Mouse (Mus musculus) limb, embryonic 10.5 days (tissue): ENCODE measurements around the gene Adrm1. TPM values are rescaled to one million over a fixed set of nuclear protein-coding genes. Genes with fewer than 3 reads are reported as not detected.
A peak's percentile ranks its signal among the peaks of the same experiment; 100 is the strongest.

Source experiments
- DNase-seq: peaks from one replicate; pipeline ENCODE4 v3.0.0-alpha.2; 2017; ENCODE audit warnings: low spot score
- H3K27ac ChIP-seq: fragments of 300-500 bp; sonication (generic); 2 replicates; pipeline ENCODE4 v1.5.1; 2016; ENCODE audit warnings: mild to moderate bottlenecking
- H3K27me3 ChIP-seq: fragments of 300-500 bp; sonication (generic); 2 replicates; pipeline ENCODE4 v1.6.1; 2016; ENCODE audit warnings: low read depth, mild to moderate bottlenecking; ENCODE audit not compliant: poor library complexity, severe bottlenecking
- H3K36me3 ChIP-seq: fragments of 300-500 bp; sonication (generic); 2 replicates; pipeline ENCODE4 v1.6.1; 2016; ENCODE audit warnings: mild to moderate bottlenecking, moderate library complexity
- H3K4me1 ChIP-seq: fragments of 300-500 bp; sonication (generic); 2 replicates; pipeline ENCODE4 v1.6.1; 2016
- H3K4me3 ChIP-seq: fragments of 300-500 bp; sonication (generic); 2 replicates; pipeline ENCODE4 v1.5.1; 2016; ENCODE audit warnings: mild to moderate bottlenecking, moderate library complexity
- H3K9me3 ChIP-seq: fragments of 300-500 bp; sonication (generic); replicated peaks from 2 replicates; pipeline ENCODE4 v1.6.1; 2016; ENCODE audit warnings: mild to moderate bottlenecking
- WGBS: fragments of 180-500 bp; shearing (Covaris S2); methylation state at CpG from one replicate; pipeline ENCODE4 v1.1.7; 2016; 5-methylcytosine and 5-hydroxymethylcytosine counted together
- polyA plus RNA-seq: library from polyadenylated mRNA; unstranded; fragments of >200 nt; fragmentation: Nextera tagmentation; extraction: Ambion mirVana; gene quantifications from 2 replicates; pipeline ENCODE4 v1.2.1, GENCODE M21; 2016

Gene Adrm1
- polyA plus RNA-seq, 1 experiment from 2014 or later = 264 TPM

DNA sequence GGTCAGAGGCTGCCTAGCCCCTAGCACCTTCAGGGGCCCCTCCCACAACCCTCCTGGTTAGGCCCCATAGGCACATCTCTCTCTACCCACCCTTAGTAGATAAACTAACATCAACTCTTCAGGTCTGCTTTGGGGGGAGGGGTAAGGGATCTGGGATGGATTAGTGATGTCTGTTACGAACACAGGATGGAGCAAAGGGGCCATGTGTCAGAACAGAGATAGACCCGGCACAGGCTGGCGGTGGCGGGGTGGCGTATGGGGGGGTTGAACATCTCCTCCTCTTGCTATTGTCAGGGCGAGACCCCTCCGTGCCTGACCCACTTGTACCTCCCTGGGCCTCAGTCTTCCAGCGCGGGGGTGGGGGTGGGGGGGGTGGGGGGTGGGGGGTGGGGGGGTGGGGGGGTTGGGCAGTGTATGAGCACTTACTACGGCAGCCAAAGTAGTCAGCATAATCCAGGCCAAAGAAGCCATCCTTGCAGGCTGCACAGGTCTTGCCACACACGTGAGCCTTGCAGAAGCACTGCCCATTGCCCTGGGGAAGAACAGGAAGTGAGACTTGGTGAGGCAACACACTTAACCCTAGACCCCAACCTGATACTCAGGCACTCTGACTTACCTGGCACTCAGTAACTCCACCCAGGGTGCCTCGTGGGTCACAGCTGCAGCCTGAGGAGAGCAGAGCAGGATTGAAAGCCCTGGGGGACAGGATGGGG lies 25.5 kb downstream of the Adrm1 start:
- Histone ChIP-seq H3K9me3 (no peaks in the 10 kb centered on the region), H3K27me3 (no peaks in the 10 kb centered on the region), H3K27ac (no peak overlapping the region), H3K4me3 (no peak overlapping the region), H3K4me1 (peaks cover 9% of the 10 kb centered on the region), H3K36me3 (peaks cover 20% of the 10 kb centered on the region)
- DNase-seq = no peak
- 76% methylated on average over 10 of the region's 12 CpGs for WGBS

DNA sequence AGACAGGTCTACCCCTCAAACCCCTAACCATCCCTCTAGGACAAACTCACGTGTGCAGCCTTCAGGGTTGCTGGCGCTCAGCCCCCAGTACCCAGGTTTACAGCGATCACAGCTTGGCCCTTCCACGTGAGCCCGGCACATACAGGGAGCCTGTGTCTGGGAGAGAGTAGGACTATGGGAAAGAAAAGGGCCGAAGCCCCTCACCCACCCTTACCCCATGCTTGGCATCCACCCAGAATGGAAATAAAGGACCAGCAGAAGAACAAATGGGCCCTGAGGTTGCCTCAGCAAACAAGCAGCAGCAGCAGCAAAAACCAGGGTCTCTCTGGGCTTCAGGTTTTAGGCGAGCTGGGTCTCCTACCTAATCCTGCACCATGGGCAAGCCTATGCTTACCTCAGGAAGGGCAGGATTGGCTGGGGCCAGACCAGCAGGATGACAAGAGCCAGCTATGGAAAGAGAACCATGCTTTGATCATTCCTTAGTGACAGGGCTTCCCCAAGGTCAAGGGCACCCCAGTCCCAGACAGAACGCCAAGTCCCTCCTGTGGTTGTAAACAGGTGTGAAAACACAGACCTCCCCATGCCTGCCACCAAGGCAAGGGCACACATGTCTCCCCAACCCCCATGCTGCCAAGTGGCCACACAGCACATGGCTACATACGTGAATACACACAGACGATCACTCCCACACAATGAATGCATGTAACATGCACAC lies 26.2 kb downstream of the Adrm1 start:
- H3K4me1 ChIP-seq = peaks cover 5% of the 10 kb centered on the region; the same call in 1 of the 2 replicates
- WGBS = 92% methylated on average over 10 of the region's 10 CpGs
- H3K36me3 ChIP-seq = peaks cover 19% of the 10 kb centered on the region
- no peaks in the 10 kb centered on the region for H3K27me3 ChIP-seq
- DNase-seq = no peak
- H3K9me3 ChIP-seq = no peaks in the 10 kb centered on the region
- H3K27ac ChIP-seq = no peak overlapping the region
- H3K4me3 ChIP-seq = no peak overlapping the region

DNA sequence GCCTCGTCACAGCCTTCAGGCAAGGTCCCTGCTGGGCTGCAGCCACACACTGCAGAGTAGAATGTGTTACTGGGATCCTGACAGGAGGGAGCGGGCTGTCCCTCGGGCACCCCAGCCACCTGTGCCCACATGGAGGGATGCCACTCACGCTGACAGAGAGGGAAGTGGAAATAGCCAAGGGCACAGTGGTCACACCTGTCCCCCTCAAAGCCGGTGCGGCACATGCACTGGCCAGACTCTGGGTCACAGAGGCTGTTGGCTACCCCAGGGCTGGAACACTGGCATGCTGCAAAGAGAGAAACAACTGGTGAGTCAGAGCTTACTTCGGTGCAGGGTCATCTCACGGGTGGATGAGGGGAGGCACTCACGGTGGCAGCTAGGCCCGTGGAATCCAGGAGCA lies 27.5 kb downstream of the Adrm1 start:
- no peak overlapping the region for H3K4me3 ChIP-seq
- no peaks in the 10 kb centered on the region for H3K27me3 ChIP-seq
- no peak overlapping the region for H3K27ac ChIP-seq
- H3K4me1 ChIP-seq = peaks cover 5% of the 10 kb centered on the region; the same call in 1 of the 2 replicates
- H3K9me3 ChIP-seq = no peaks in the 10 kb centered on the region
- 92% methylated on average over 10 of the region's 10 CpGs for WGBS
- H3K36me3 ChIP-seq = peaks cover 16% of the 10 kb centered on the region
- no peak for DNase-seq

DNA sequence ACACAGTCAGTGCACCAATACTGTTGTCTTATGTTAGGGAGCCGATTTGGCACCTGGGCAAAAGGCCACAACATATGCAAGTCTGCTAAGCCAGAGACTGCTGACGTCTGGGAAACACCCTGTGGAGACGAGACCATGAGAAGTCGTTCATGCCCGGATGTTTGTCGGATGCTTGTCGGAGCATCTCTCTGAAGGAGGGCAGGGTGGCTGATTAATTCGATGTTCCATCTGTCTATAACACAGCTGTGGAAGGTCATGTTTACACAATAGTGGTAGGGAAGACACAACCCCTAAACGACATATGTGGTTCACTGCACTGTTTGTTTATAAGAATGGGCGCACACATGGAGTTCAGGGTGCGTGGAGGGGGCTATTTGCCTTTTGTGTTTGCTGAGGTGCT lies 29.4 kb downstream of the Adrm1 start:
- Histone ChIP-seq H3K27me3 (no peaks in the 10 kb centered on the region), H3K4me3 (no peak overlapping the region), H3K9me3 (no peaks in the 10 kb centered on the region), H3K4me1 (peaks cover 14% of the 10 kb centered on the region), H3K27ac (no peak overlapping the region), H3K36me3 (peaks cover 8% of the 10 kb centered on the region; the same call in 1 of the 2 replicates)
- no peak for DNase-seq
- WGBS = 87% methylated on average over 11 of the region's 11 CpGs

DNA sequence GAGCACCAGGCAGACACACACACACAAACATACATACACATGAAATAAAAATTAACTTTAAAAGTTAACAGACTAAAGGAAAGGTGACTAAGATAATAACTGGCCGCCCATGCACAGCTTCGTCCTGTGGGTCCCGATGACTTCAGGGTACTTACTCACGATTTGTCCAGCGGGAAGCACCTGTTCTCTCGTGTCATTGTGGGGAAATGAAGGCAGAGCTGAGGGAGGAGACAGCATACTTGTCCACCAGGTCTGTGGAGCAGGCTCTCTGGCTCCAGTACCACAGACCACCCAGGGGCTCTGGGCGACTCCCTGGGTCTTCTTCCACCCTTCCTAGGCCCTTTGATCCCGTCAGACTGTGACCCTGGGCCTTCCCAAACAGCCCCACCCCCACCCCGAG lies 30.0 kb downstream of the Adrm1 start:
- Histone ChIP-seq H3K27me3 (no peaks in the 10 kb centered on the region), H3K9me3 (no peaks in the 10 kb centered on the region), H3K4me1 (peaks cover 14% of the 10 kb centered on the region), H3K4me3 (no peak overlapping the region), H3K36me3 (0 out of 2 replicates have a peak, but pooled peaks cover 4% of the 10 kb centered on the region), H3K27ac (no peak overlapping the region)
- 74% methylated on average over 9 of the region's 9 CpGs for WGBS
- no peak for DNase-seq

DNA sequence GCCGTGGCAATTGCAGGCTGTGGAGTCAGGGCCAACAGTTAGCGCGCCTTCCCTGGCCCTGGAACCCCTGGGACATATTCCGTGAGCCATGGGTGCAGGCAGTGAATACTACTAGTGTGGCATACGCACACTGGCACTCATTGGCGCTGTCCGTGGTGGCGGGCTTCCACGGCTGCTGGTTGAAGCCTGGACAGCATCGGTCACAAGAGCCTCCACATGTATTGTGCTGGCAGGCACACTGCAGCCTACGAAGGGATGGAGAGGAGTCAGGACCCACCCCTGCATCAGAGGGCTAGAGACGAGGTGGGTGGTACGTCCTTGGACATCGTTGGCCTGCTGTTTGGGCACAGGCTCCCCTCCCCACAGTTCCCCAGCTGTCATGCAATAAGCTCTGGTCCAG lies 31.0 kb downstream of the Adrm1 start:
- H3K9me3 ChIP-seq = no peaks in the 10 kb centered on the region
- no peaks in the 10 kb centered on the region for H3K27me3 ChIP-seq
- no peak overlapping the region for H3K27ac ChIP-seq
- H3K4me3 ChIP-seq = no peak overlapping the region
- peaks cover 11% of the 10 kb centered on the region; the same call in 1 of the 2 replicates for H3K4me1 ChIP-seq
- no peak for DNase-seq
- 96% methylated on average over 14 of the region's 14 CpGs for WGBS
- 0 out of 2 replicates have a peak, but pooled peaks cover 2% of the 10 kb centered on the region for H3K36me3 ChIP-seq

DNA sequence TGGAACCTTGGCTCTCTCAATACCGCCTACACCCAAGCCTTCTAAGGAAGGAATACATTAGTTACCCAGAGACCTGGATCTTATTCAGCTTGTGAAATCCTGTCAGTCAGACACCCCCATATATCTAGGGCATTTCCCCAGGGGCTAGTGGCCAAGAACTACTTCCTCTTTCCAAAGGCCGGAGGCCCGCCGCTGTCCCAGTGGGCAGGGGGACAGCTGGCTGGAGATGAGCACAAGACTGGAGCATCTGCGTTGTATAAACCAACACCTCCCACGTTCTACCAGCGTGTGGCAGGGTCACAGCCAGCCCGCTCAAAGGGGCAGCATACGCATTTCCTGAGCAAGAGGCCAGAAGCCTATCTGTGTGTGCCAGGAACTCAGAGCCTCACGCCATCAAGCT lies 31.5 kb downstream of the Adrm1 start:
- Histone ChIP-seq H3K27me3 (no peaks in the 10 kb centered on the region), H3K4me3 (no peak overlapping the region), H3K27ac (no peak overlapping the region), H3K9me3 (no peaks in the 10 kb centered on the region), H3K4me1 (peaks cover 11% of the 10 kb centered on the region; the same call in 1 of the 2 replicates), H3K36me3 (0 out of 2 replicates have a peak, but pooled peaks cover 2% of the 10 kb centered on the region)
- 88% methylated on average over 10 of the region's 10 CpGs for whole genome bisulfite sequencing
- no peak for DNase-seq

DNA sequence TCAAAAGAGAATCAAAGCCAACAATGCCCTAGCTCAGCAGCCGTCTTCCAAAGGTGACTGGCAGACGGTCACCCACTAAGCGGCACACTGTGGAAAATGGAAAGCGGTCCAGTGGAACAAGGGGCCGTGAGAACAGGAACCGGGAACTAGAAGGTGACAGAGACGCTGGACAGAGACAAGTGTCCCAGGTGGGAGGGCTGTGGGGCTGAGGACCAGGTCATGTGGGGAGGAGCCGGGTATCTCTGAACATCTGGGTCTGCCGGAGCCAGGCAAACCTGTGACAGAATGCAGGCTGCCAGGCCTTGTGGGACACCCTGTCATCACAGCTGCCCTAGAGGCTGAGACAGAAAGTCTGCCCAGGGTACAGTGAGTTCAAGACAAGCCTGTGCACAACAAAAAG lies 33.2 kb downstream of the Adrm1 start:
- 79% methylated on average over 9 of the region's 9 CpGs for WGBS
- no peak overlapping the region for H3K4me3 ChIP-seq
- H3K27ac ChIP-seq = no peak overlapping the region
- H3K4me1 ChIP-seq = peaks cover 13% of the 10 kb centered on the region; the same call in 1 of the 2 replicates
- H3K36me3 ChIP-seq = 0 out of 2 replicates have a peak, but pooled peaks cover 2% of the 10 kb centered on the region
- no peak for DNase-seq
- no peaks in the 10 kb centered on the region for H3K27me3 ChIP-seq
- H3K9me3 ChIP-seq = no peaks in the 10 kb centered on the region

DNA sequence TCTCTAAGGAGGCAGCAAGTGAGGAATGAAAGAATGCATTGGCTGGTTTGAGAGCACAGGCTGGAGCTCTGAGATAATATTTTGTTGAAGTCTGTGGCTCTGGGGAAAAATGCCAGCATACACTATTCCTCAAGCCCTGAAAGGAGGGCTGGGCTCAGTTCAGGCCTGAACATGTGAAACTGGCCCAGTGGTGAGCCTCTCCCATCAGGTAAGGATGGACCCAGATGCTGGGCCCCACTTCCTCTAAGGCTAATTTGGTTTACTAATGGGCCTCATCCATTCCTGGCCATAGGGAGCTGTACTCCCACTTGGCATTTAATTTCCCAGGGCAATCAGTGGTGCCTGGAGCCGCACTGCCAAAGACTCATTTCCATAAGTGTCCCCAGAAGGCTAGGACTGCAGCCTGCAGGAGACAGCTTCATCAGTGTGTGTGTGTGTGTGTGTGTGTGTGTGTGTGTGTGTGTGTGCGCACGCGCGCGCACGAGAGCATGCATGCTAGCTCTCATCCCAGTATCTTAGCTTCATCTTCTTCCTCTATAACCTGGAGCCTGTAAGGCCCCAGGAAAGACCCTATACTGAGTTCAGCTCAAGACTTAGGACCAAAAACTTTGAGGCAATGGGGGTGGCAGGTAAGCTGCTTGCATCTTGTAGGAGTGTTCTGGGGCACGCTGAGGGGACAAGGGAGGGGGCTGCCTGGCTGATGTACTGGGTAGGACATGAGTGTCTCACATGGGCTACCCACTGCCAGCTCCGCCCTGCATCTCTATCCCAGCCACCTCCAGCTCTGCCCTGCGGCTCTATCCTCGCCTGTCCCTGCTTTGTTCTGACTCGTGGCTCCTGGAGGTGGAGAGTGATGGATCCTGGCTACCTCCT lies 34.0 kb downstream of the Adrm1 start:
- Histone ChIP-seq H3K4me1 (peaks cover 13% of the 10 kb centered on the region; the same call in 1 of the 2 replicates), H3K9me3 (no peaks in the 10 kb centered on the region), H3K4me3 (no peak overlapping the region), H3K27me3 (no peaks in the 10 kb centered on the region), H3K27ac (no peak overlapping the region), H3K36me3 (0 out of 2 replicates have a peak, but pooled peaks cover 2% of the 10 kb centered on the region)
- 91% methylated on average over 12 of the region's 12 CpGs for whole genome bisulfite sequencing
- DNase-seq = no peak

DNA sequence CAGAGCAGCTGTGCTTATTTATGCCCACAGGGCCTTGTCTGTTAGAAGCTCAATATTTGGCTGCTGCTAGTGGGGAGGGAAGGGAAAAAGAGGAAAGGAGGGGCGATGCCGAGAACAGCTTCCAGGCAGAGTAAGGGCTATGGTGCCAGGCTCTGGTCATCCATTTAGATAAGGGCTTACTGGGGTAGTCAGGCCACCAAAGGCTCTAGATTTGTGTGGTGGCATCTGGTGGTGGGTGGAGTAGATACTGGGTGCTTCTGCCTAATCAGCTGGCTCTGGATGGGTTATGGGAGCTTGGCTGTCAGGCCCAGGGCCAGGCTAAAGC lies 34.6 kb downstream of the Adrm1 start:
- Histone ChIP-seq H3K27me3 (no peaks in the 10 kb centered on the region), H3K27ac (no peak overlapping the region), H3K36me3 (0 out of 2 replicates have a peak, but pooled peaks cover 2% of the 10 kb centered on the region), H3K9me3 (no peaks in the 10 kb centered on the region), H3K4me3 (no peak overlapping the region), H3K4me1 (peaks cover 13% of the 10 kb centered on the region; the same call in 1 of the 2 replicates)
- no peak for DNase-seq
- 92% methylated on average over 2 of the region's 2 CpGs for whole genome bisulfite sequencing

DNA sequence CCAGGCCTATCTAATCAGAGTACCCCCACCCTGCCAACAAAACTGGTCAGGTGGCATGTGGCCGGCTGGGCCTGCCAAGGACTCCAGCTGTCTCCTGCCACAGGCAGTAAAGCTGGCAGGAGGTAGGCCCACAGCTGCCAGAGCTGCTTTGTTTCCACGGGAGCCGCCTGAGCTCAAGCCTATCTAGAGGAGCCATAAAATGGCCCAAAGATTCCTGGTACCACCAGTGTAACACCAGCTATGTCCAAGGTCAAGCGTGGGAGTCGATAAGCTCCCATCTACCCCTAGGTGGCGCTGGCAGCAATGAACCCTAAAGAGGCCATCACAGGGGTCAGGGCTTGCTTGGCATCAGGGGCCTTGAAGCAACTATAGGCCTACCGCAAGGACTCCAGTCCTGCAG lies 36.6 kb downstream of the Adrm1 start:
- H3K4me1 ChIP-seq = peaks cover 11% of the 10 kb centered on the region; the same call in 1 of the 2 replicates
- no peak overlapping the region for H3K4me3 ChIP-seq
- H3K27me3 ChIP-seq = no peaks in the 10 kb centered on the region
- H3K27ac ChIP-seq = no peak overlapping the region
- DNase-seq = peak; percentile 59
- 0 out of 2 replicates have a peak, but pooled peaks cover 2% of the 10 kb centered on the region for H3K36me3 ChIP-seq
- 67% methylated on average over 7 of the region's 7 CpGs for WGBS
- no peaks in the 10 kb centered on the region for H3K9me3 ChIP-seq

DNA sequence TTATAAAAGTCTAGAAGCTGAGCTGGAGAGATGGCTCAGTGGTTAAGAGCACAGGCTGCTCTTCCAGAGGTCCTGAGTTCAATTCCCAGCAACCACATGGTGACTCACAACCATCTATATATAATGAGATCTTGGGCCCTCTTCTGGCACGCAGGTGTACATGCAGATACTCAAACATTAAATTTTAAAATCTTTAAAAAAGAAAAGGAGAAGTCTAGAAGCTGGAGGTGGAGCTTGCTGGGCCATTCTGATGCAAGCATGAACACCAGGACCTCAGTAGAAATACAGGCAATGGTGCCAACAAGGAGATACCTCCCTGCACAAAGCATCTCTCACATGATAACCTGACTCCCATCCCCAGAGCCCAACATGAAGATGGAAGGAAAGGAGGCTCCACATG lies 37.7 kb downstream of the Adrm1 start:
- H3K27ac ChIP-seq = no peak overlapping the region
- H3K4me3 ChIP-seq = no peak overlapping the region
- no peak for DNase-seq
- H3K9me3 ChIP-seq = no peaks in the 10 kb centered on the region
- 0 out of 2 replicates have a peak, but pooled peaks cover 2% of the 10 kb centered on the region for H3K36me3 ChIP-seq
- WGBS = 88% methylated on average over 1 of the region's 1 CpGs
- H3K27me3 ChIP-seq = no peaks in the 10 kb centered on the region
- H3K4me1 ChIP-seq = peaks cover 11% of the 10 kb centered on the region; the same call in 1 of the 2 replicates
